In the genomic region with DNA sequence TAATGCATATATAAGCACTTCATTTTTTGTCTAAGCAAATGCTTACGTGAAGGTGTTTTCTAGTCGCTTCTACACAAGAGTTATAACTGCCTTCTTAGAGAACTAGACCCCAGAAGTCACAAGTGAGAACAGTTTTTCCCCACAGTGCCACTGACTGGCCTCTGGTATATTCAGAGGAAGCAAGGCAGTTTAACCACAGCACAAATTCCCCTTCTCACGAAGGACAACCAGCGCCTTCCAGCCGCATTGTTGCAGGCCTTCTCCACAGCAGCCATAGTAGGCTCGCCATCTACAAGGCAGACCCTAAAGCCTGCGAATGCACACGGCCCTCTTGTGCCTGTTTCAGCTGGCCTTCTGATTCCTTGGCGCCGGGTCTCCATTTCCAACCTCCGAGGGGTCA, we compare ENCODE assay signal across 23 mouse cellular contexts. TPM values are rescaled to one million over a fixed set of nuclear protein-coding genes. Genes with fewer than 3 reads are reported as not detected.
A peak's percentile ranks its signal among the peaks of the same experiment; 100 is the strongest.
DNase-seq lines count a peak whose midpoint lies in the region; ATAC-seq and TF ChIP-seq lines count a peak whose summit lies in the region.
"Had no signal": no experiment of that assay in that cellular context is flagged by ENCODE, and none has a peak within 500 bp of the region (broad histone marks: within the 10 kb centered on the region; RNA-seq: fewer than 3 reads in every experiment).

No protein-coding gene starts in this region.

- H3K4me2 ChIP-seq in hindbrain, embryonic 16.5 days (ENCODE audit: low read length): no peak overlapping the region
- no peak overlapping the region for H3K4me2 ChIP-seq in liver, postnatal 0 days (ENCODE audit: low read depth, low read length)
- H3K4me2 ChIP-seq: embryonic facial prominence, embryonic 13.5 days; embryonic facial prominence, embryonic 15.5 days; forebrain, embryonic 12.5 days had no signal

- H3K9ac ChIP-seq in hindbrain, embryonic 16.5 days (ENCODE audit: low read depth, low read length): no peak overlapping the region
- H3K9ac ChIP-seq in liver, postnatal 0 days (replicated peaks): no peak overlapping the region
- H3K9ac ChIP-seq: embryonic facial prominence, embryonic 13.5 days; embryonic facial prominence, embryonic 15.5 days; forebrain, embryonic 12.5 days had no signal

- no peak overlapping the region for H3K4me3 ChIP-seq in hindbrain, embryonic 16.5 days (ENCODE audit: low read length)
- H3K4me3 ChIP-seq in liver, postnatal 0 days (ENCODE audit: low read depth, low read length): no peak overlapping the region
- H3K4me3 ChIP-seq: embryonic facial prominence, embryonic 13.5 days; embryonic facial prominence, embryonic 15.5 days; erythroblast, embryonic 14.5 days; forebrain, embryonic 10.5 days; forebrain, embryonic 12.5 days had no signal

- H3K36me3 ChIP-seq in hindbrain, embryonic 16.5 days (ENCODE audit: control insufficient read depth, insufficient read depth, low read length): no peaks in the 10 kb centered on the region
- 0 out of 2 replicates have a peak, but pooled peaks cover 5% of the 10 kb centered on the region for H3K36me3 ChIP-seq in liver, postnatal 0 days (replicated peaks; ENCODE audit: insufficient read depth, low read length)
- H3K36me3 ChIP-seq: embryonic facial prominence, embryonic 13.5 days; forebrain, embryonic 12.5 days had no signal

- WGBS in hindbrain, embryonic 16.5 days: 97% methylated on average over 11 of the region's 11 CpGs
- WGBS in liver, postnatal 0 days (ENCODE audit: insufficient replicate concordance): 75% methylated on average over 11 of the region's 11 CpGs

- TF ChIP-seq CTCF in liver, postnatal 0 days (IDR thresholded peaks at IDR 0.05; ENCODE audit: low read depth): no peak

- H3K4me1 ChIP-seq in hindbrain, embryonic 16.5 days (ENCODE audit: control insufficient read depth, insufficient read depth, low read depth, low read length): no peaks in the 10 kb centered on the region
- 0 out of 2 replicates have a peak, but pooled peaks cover 8% of the 10 kb centered on the region for H3K4me1 ChIP-seq in liver, postnatal 0 days (ENCODE audit: insufficient read depth)
- H3K4me1 ChIP-seq: embryonic facial prominence, embryonic 13.5 days; embryonic facial prominence, embryonic 15.5 days; forebrain, embryonic 10.5 days; forebrain, embryonic 12.5 days had no signal

- H3K9me3 ChIP-seq in hindbrain, embryonic 16.5 days (ENCODE audit: control insufficient read depth, low read length): no peaks in the 10 kb centered on the region
- H3K9me3 ChIP-seq in liver, postnatal 0 days (ENCODE audit: low read length): no peaks in the 10 kb centered on the region
- H3K9me3 ChIP-seq: embryonic facial prominence, embryonic 13.5 days; embryonic facial prominence, embryonic 15.5 days; forebrain, embryonic 10.5 days; forebrain, embryonic 12.5 days had no signal

- peak; percentile 46; the same call in 1 of the 2 replicates for ATAC-seq in granulocyte monocyte progenitor cell, adult 5-6 weeks (replicated peaks; ENCODE audit: poor library complexity, severe bottlenecking)
- ATAC-seq in megakaryocyte progenitor cell, adult 5-6 weeks (replicated peaks; ENCODE audit: poor library complexity): peak; percentile 65
- no peak for ATAC-seq in hindbrain, embryonic 16.5 days
- no peak for ATAC-seq in liver, postnatal 0 days
- ATAC-seq: forebrain, embryonic 14.5 days; forebrain, embryonic 16.5 days had no signal

- no peak overlapping the region for H3K27ac ChIP-seq in hindbrain, embryonic 16.5 days (ENCODE audit: low read depth, low read length)
- H3K27ac ChIP-seq in liver, postnatal 0 days (ENCODE audit: low read depth): no peak overlapping the region
- H3K27ac ChIP-seq: embryonic facial prominence, embryonic 13.5 days; embryonic facial prominence, embryonic 15.5 days; forebrain, embryonic 10.5 days; forebrain, embryonic 12.5 days had no signal

- DNase-seq in heart, adult 11 months: peak; percentile 48
- DNase-seq in heart, postnatal 4 days: no peak
- no peak for DNase-seq in liver, postnatal 0 days
- DNase-seq: adrenal gland, adult 2 months; adrenal gland, postnatal 10 days; adrenal gland, postnatal 25 days; cerebellum, adult 11-12 months; cerebellum, adult 2 months; cerebellum, adult 9-10 months; cerebellum, postnatal 10 days; cerebellum, postnatal 25 days; embryo, embryonic 11 days had no signal

- TF ChIP-seq EP300 in liver, postnatal 0 days (IDR thresholded peaks at IDR 0.05; ENCODE audit: low read depth): no peak

- H3K27me3 ChIP-seq in hindbrain, embryonic 16.5 days (replicated peaks; ENCODE audit: control insufficient read depth, insufficient read depth, low read length): no peaks in the 10 kb centered on the region
- no peaks in the 10 kb centered on the region for H3K27me3 ChIP-seq in liver, postnatal 0 days (ENCODE audit: insufficient read depth, low read length)
- H3K27me3 ChIP-seq: embryonic facial prominence, embryonic 13.5 days; embryonic facial prominence, embryonic 15.5 days; forebrain, embryonic 12.5 days had no signal

RNA-seq across cellular contexts. Expression of gene Gdf7, which starts 32.1 kb away (rescaled TPM):
- under 1 TPM; 0.19 to 0.25 TPM for total RNA-seq in heart, postnatal 4 days (2021)
- total RNA-seq in granulocyte monocyte progenitor cell, adult 5-6 weeks (2014; fragmentation: Nextera tagmentation): not detected in 2 replicates
- not detected in 2 replicates for total RNA-seq in granulocyte monocyte progenitor cell, adult 5-6 weeks (2017)
- not detected in 2 replicates for total RNA-seq in megakaryocyte progenitor cell, adult 5-6 weeks (2015)
- total RNA-seq in megakaryocyte progenitor cell, adult 5-6 weeks (2017): not detected in 2 replicates
- 0.28 and 0.29 TPM in 2 replicates for polyA plus RNA-seq in hindbrain, embryonic 16.5 days (2015; fragmentation: Nextera tagmentation; extraction: Ambion mirVana)
- not detected in 2 replicates for polyA plus RNA-seq in liver, postnatal 0 days (2015; fragmentation: Nextera tagmentation; extraction: Ambion mirVana)
- total RNA-seq: adrenal gland, adult 2 months; adrenal gland, postnatal 25 days; MEL had no signal
- polyA plus RNA-seq: erythroblast, embryonic 14.5 days; forebrain, embryonic 10.5 days; forebrain, embryonic 14.5 days; forebrain, embryonic 16.5 days had no signal

RNA-seq across cellular contexts. Expression of gene Hs1bp3, which starts 43.6 kb away (rescaled TPM):
- total RNA-seq in heart, postnatal 4 days (2021): 10 to 100 TPM in 1 of 2 experiments, 1 to 10 TPM in 1; 7.2 to 11.0 TPM
- 5.4 and 19.9 TPM in 2 replicates for total RNA-seq in granulocyte monocyte progenitor cell, adult 5-6 weeks (2014; fragmentation: Nextera tagmentation)
- total RNA-seq in granulocyte monocyte progenitor cell, adult 5-6 weeks (2017): 5.8 and 11.2 TPM in 2 replicates
- 5.6 and 8.3 TPM in 2 replicates for total RNA-seq in megakaryocyte progenitor cell, adult 5-6 weeks (2015)
- total RNA-seq in megakaryocyte progenitor cell, adult 5-6 weeks (2017): 4.4 and 7.4 TPM in 2 replicates
- polyA plus RNA-seq in hindbrain, embryonic 16.5 days (2015; fragmentation: Nextera tagmentation; extraction: Ambion mirVana): 10.1 and 10.6 TPM in 2 replicates
- polyA plus RNA-seq in liver, postnatal 0 days (2015; fragmentation: Nextera tagmentation; extraction: Ambion mirVana): 3.2 and 3.7 TPM in 2 replicates

Comparison
In these comparisons a context has a peak if more than half of its experiments do, and no peak if none do; other contexts are left out.
1. ATAC-seq: peak in granulocyte monocyte progenitor cell, adult 5-6 weeks (single experiment) and megakaryocyte progenitor cell, adult 5-6 weeks (single experiment); none in hindbrain, embryonic 16.5 days (single experiment) and liver, postnatal 0 days (single experiment).